Mouse (Mus musculus) regulatory T cell (primary cell): ENCODE results near the gene Ube2ql1.

Experiments
- in situ Hi-C: fragments of 300-600 bp; cut with MboI, MseI; formaldehyde crosslinking; loops from one replicate; pipeline ENCODE4 v1.15.1; 2025; ENCODE audit warnings: high pct_unique_total_duplicates

Gene Ube2ql1

GRCm38 (mm10) chr13:69739759-69740135 lies at the start of gene Ube2ql1:
Gene Ube2ql1, minus strand, starts transcription at chr13:69739889.
- in situ Hi-C loops: loop anchor here (10.0 kb wide), 1 partner anchor 245 kb away; no protein-coding TSS in a partner anchor

GRCm38 (mm10) chr13:69788704-69789103 lies 49.0 kb upstream of the Ube2ql1 start:
- in situ Hi-C loops: no loop called here

DNA sequence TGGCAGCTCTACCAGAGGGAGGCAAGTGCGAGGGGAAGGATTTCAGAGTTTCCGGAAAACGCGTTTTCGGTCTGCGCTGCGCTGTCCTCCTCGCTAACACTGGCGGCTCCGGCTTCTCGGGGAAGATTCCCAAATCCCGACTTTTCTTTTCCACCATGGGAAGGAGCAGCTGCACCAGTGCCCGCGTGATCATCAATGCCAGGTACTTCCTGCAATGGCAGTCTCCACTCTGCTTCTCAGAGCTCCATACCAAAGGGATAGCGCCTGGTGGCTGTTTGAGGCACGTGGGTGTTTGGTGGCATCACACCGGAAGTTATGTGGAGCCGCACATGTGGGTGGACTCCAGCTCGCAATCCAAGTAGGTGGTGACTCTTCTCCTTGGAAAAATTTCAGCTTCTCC lies 38.5 kb upstream of the Ube2ql1 start:
- in situ Hi-C loops: no loop called here

DNA sequence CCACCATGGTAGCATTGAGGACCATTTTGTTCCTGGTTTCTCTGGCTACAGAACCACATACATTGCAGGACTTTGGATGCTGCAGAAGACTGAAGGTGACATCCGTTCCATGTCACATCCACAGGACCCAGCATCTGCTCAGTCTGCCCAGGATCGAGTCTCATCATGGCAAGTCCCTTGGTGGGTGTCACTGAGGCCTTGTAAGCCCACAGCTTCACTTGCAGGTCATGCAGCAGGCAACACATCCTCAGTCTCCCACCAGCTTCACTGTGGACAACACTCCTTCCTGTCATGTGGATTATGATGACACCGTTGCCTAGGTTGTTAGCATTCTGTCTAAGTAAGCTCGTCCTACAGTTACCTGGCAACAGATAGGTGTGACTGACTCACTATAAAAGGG lies 32.7 kb upstream of the Ube2ql1 start:
- in situ Hi-C loops: no loop called here

GRCm38 (mm10) chr13:69770538-69771456 lies 31.1 kb upstream of the Ube2ql1 start:
- in situ Hi-C loops: no loop called here

DNA sequence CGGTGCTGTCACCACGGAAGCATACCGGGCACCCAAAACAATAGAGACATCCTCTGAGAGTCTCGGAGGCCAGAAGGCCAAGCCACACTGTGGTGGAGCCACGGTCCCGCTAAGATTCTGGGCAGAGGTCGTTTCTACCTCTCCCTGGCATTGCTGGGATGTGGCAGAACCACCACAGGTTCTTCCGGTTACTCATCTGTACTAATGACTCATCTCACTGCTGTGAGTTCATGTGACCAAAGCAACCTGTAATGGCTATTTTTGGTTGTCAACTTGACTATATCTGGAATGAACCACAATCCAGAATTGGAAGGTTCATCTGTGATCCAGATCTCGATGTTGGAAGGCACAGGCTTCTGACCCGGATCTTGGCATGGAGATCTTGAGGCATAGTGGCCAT lies 28.5 kb upstream of the Ube2ql1 start:
- in situ Hi-C loops: loop anchor here (5.0 to 10.0 kb wide), 2 partner anchors 64 to 1287 kb away; no protein-coding TSS in a partner anchor

DNA sequence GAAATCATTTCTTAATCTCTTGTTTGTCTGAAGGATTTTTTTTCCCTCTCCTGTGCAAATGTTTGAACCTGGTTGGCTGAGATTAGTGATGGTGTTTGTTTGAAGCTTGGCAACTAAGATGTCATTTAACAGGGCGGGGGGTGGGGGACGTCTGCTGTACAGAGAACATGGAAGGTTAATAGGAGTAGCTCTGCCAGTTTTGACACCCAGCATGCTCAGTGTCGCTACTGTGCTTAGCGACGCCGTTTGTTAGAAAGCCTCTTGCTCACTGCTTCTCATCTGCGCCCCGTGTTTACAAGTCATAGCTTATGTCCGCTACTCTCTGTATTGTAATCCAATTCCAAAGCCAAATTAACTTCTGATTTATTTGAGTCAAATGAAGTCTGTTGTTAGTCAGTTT lies 25.0 kb upstream of the Ube2ql1 start:
- in situ Hi-C loops: loop anchor here (5.0 to 10.0 kb wide), 2 partner anchors 68 to 1290 kb away; no protein-coding TSS in a partner anchor

- in situ Hi-C loops: loop anchor here (10.0 kb wide), 1 partner anchor 1293 kb away; no protein-coding TSS in a partner anchor
Measured at GRCm38 (mm10) chr13:69761393-69761792, 21.7 kb upstream of the Ube2ql1 start.

- in situ Hi-C loops: no loop called here
Measured at GRCm38 (mm10) chr13:69758979-69759378, 19.3 kb upstream of the Ube2ql1 start.

DNA sequence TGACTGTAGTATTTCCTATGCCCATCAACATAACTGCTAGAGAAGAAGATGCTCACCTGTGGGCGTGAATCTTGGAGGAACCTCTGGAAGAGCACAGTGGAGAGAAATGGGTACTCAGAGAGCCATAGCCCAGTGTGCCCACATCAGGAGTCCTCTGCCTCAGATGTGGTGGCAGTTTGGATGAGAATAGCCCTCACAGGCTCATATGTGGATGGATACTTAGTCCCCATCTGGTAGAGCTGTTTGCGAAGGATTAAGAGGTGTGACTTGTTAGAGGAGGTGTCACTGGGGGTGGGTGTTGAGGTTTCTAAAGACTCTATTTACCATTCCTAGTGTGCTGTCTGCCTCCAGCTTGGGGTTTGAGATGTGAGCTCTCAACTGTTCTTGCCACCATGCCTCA lies 13.2 kb upstream of the Ube2ql1 start:
- in situ Hi-C loops: no loop called here

- in situ Hi-C loops: no loop called here
Measured at GRCm38 (mm10) chr13:69751510-69751909, 11.8 kb upstream of the Ube2ql1 start.

- in situ Hi-C loops: no loop called here
Measured at GRCm38 (mm10) chr13:69748756-69749155, 9.1 kb upstream of the Ube2ql1 start.

DNA sequence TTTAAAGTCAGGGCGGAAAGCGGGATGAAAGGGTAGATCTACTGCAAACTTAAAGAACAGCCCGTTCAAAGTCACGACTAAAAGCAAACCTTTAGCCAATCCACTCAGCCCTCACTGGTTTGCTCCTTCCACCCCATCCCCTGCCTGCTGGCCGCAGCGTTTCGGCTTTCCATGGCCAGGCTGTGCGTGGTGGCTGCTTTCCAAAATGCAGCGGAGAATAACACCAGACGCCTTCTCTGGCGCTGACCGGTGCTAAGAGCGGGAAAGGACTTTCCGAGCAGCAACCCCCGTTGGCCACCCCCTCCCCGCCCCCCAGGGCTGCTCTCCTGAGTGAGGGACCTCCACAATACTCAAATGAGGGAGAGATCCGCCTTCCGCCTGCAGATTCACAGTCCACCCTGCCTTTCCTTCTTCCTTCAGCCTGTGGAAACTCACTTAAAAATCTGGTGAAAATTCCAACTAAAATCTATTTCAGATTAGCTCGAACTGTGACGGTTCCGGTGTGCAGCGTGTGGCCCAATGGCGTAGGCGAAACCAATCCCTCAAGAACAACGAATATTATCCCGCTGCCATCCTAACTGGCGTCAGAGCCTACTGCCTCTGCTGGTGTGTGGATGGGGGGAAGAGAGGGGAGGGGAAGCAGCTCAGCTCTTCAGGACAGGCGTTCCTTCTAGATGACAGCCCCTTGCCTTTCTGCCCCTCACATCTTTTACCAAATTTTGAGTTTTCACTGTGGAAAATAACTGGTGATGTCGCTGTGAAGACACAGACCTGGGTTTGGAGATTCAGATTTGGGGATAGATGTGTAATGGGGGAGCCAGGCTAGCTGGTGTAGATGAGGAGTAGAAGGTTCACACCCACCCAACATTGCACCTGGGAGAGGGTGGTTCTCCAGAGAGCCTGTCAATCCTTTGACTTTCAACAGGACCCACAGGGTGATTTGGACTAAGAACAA lies 919 bp upstream of the Ube2ql1 start:
- in situ Hi-C loops: no loop called here

DNA sequence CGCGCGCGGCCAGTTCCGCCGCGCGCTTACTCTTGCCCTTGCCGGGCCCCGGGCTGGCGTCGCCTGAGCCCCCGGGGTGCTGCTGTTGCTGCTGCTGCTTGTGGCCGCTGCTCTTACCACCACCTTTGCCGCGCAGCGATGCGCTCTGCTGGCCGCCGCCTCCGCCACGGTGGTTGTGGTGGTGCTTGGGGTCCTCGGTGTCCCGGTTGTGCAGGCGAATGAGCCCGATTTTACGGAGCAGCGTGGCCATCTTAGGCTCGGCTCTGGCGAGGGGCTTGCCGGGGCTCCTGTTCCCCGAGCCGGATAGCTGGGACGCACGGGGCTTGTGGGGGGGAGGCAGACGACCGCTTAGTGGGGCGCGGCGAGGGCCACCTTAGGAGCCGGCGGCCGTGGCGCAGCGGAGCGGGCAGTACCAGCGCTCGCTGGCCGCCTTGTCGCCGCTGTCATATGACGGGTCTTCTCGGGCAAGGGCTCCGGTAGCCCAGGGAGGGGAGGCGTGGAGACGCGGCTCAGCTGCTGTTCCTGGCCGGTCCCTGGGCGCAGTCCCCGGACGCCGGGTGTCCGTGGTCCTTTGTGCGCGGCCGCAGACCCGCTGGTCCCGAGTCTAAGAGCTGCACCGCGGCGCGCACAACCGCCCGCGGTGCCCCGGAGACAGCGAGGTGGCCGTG lies 464 bp downstream of the Ube2ql1 start:
- in situ Hi-C loops: loop anchor here (10.0 kb wide), 1 partner anchor 246 kb away; no protein-coding TSS in a partner anchor

- in situ Hi-C loops: loop anchor here (10.0 kb wide), 1 partner anchor 246 kb away; no protein-coding TSS in a partner anchor
Measured at GRCm38 (mm10) chr13:69738461-69738971, 1.2 kb downstream of the Ube2ql1 start.

DNA sequence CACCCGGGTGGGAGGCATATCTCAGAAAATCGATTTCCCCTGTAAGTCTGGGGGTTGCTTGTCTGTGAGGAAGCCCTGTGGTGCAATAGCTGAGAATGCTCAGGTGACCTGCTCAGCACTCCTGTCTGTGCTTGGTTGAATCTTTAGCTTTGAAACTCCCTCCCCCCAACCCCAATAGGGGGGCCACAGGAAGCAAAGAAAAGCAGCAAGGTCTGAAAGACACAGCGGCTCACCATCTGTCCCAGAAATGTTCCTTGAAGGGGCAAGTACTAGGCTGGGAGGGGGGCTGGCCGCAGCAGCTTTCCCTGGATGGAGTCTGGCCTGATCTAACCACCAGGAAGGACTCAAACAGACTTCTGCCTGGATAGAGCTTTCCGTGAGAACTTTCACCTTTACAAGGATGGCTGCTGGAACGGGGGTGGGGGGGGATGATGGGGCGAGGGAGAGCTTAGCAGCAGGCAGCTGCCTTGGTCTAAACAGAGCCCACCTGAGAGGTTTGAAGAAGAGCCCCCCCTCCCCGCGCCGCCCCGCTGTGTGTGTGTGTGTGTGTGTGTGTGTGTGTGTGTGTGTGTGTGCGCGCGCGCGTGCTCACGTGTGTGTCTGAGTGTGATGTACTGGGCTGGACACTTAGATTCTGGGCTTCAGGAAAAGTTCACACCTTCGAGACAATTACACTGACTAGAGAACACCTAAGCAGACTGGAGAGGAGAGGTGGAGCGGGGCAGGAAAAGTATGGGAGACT lies 2.1 kb downstream of the Ube2ql1 start:
- in situ Hi-C loops: loop anchor here (10.0 kb wide), 1 partner anchor 247 kb away; no protein-coding TSS in a partner anchor

GRCm38 (mm10) chr13:69732636-69733035 lies 7.1 kb downstream of the Ube2ql1 start:
- in situ Hi-C loops: loop anchor here (10.0 kb wide), 1 partner anchor 252 kb away; no protein-coding TSS in a partner anchor

- in situ Hi-C loops: no loop called here
Measured at GRCm38 (mm10) chr13:69725376-69725775, 14.3 kb downstream of the Ube2ql1 start.

DNA sequence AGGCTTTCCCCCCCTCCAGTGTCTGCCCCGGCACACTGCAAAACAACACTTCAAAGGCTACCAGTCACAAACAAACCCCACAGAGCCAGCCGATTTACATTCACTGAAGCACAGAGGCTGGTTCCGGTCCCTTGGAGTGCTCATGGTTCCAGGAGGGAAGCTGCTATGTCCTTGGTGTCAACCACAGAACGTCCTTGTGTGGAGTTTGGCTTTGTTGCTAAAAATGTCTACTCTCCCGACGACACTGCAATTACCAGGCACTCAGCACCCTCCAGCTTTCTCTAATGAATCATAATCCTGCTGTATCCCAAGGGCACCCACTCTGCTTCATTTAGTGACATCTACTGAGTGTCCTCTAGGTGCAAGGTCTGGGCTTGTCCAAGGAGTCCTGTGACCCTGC lies 18.5 kb downstream of the Ube2ql1 start:
- in situ Hi-C loops: no loop called here
